Mouse (Mus musculus): ENCODE results near the gene 6030408B16Rik. TPM values are rescaled to one million over a fixed set of nuclear protein-coding genes. Genes with fewer than 3 reads are reported as not detected.

Gene 6030408B16Rik
- polyA plus RNA-seq (2014; fragmentation: Nextera tagmentation; extraction: Ambion mirVana) = 0.25 TPM in 2 replicates

- H3K4me2 ChIP-seq (ENCODE audit: low read length) = no peak within 1 kb of the TSS
- H3K4me3 ChIP-seq (ENCODE audit: low read depth, low read length) = no peak within 1 kb of the TSS
- H3K27me3 ChIP-seq (replicated peaks; ENCODE audit: control insufficient read depth, insufficient read depth, low read length) = no peaks in the 10 kb centered on the region
- DNase-seq (ENCODE audit: low spot score) (no peak), ATAC-seq (no peak)
- 73% methylated on average over 18 of the region's 18 CpGs for WGBS
- H3K9ac ChIP-seq (ENCODE audit: low read length) = no peak within 1 kb of the TSS
- no peaks in the 10 kb centered on the region for H3K4me1 ChIP-seq (ENCODE audit: control insufficient read depth, insufficient read depth, low read length)
- H3K9me3 ChIP-seq (replicated peaks; ENCODE audit: control insufficient read depth, low read length) = no peaks in the 10 kb centered on the region
- peaks cover 43% of the 10 kb centered on the region for H3K36me3 ChIP-seq (ENCODE audit: control insufficient read depth, insufficient read depth, low read length)
- no peak within 1 kb of the TSS for H3K27ac ChIP-seq (ENCODE audit: low read depth, low read length)
These were observed at the start of gene 6030408B16Rik for GRCm38 (mm10) chr15:101293025-101293621. 6030408B16Rik (plus strand) TSS chr15:101293212.

GRCm38 (mm10) chr15:101244012-101244411 lies 49.0 kb upstream of the 6030408B16Rik start:
- Histone ChIP-seq H3K4me3 (ENCODE audit: low read depth, low read length) (no peak overlapping the region), H3K4me2 (ENCODE audit: low read length) (no peak overlapping the region), H3K4me1 (ENCODE audit: control insufficient read depth, insufficient read depth, low read length) (peaks cover 3% of the 10 kb centered on the region; the same call in 1 of the 2 replicates), H3K9ac (ENCODE audit: low read length) (no peak overlapping the region), H3K27me3 (replicated peaks; ENCODE audit: control insufficient read depth, insufficient read depth, low read length) (no peaks in the 10 kb centered on the region), H3K9me3 (replicated peaks; ENCODE audit: control insufficient read depth, low read length) (no peaks in the 10 kb centered on the region), H3K27ac (ENCODE audit: low read depth, low read length) (no peak overlapping the region), H3K36me3 (ENCODE audit: control insufficient read depth, insufficient read depth, low read length) (no peaks in the 10 kb centered on the region)
- ATAC-seq (no peak), DNase-seq (ENCODE audit: low spot score) (no peak)
- 73% methylated on average over 3 of the region's 3 CpGs for WGBS

GRCm38 (mm10) chr15:101246231-101247154 lies 46.5 kb upstream of the 6030408B16Rik start:
- 3% methylated on average over 56 of the region's 56 CpGs for WGBS
- Histone ChIP-seq H3K27me3 (replicated peaks; ENCODE audit: control insufficient read depth, insufficient read depth, low read length) (no peaks in the 10 kb centered on the region), H3K4me3 (ENCODE audit: low read depth, low read length) (peak overlapping the region; percentile 42), H3K4me2 (ENCODE audit: low read length) (peak overlapping the region; percentile 65), H3K36me3 (ENCODE audit: control insufficient read depth, insufficient read depth, low read length) (no peaks in the 10 kb centered on the region), H3K4me1 (ENCODE audit: control insufficient read depth, insufficient read depth, low read length) (peaks cover 3% of the 10 kb centered on the region; the same call in 1 of the 2 replicates), H3K27ac (ENCODE audit: low read depth, low read length) (peak overlapping the region; percentile 78), H3K9ac (ENCODE audit: low read length) (peak overlapping the region; percentile 70), H3K9me3 (replicated peaks; ENCODE audit: control insufficient read depth, low read length) (no peaks in the 10 kb centered on the region)
- peak; percentile 99 for ATAC-seq
- DNase-seq (ENCODE audit: low spot score) = peak; percentile 99

GRCm38 (mm10) chr15:101247155-101247498 lies 45.9 kb upstream of the 6030408B16Rik start:
- peaks cover 3% of the 10 kb centered on the region; the same call in 1 of the 2 replicates for H3K4me1 ChIP-seq (ENCODE audit: control insufficient read depth, insufficient read depth, low read length)
- H3K9ac ChIP-seq (ENCODE audit: low read length) = no peak overlapping the region; the same call in 1 of the 2 replicates
- peak overlapping the region; percentile 42; the same call in 1 of the 2 replicates for H3K4me3 ChIP-seq (ENCODE audit: low read depth, low read length)
- no peak overlapping the region for H3K27ac ChIP-seq (ENCODE audit: low read depth, low read length)
- peak overlapping the region; percentile 65 for H3K4me2 ChIP-seq (ENCODE audit: low read length)
- no peaks in the 10 kb centered on the region for H3K36me3 ChIP-seq (ENCODE audit: control insufficient read depth, insufficient read depth, low read length)
- H3K9me3 ChIP-seq (replicated peaks; ENCODE audit: control insufficient read depth, low read length) = no peaks in the 10 kb centered on the region
- ATAC-seq (no peak), DNase-seq (ENCODE audit: low spot score) (no peak)
- 87% methylated on average over 1 of the region's 1 CpGs for WGBS
- no peaks in the 10 kb centered on the region for H3K27me3 ChIP-seq (replicated peaks; ENCODE audit: control insufficient read depth, insufficient read depth, low read length)

- Histone ChIP-seq H3K9me3 (replicated peaks; ENCODE audit: control insufficient read depth, low read length) (no peaks in the 10 kb centered on the region), H3K27ac (ENCODE audit: low read depth, low read length) (no peak overlapping the region), H3K4me2 (ENCODE audit: low read length) (no peak overlapping the region), H3K27me3 (replicated peaks; ENCODE audit: control insufficient read depth, insufficient read depth, low read length) (no peaks in the 10 kb centered on the region), H3K36me3 (ENCODE audit: control insufficient read depth, insufficient read depth, low read length) (no peaks in the 10 kb centered on the region), H3K4me3 (ENCODE audit: low read depth, low read length) (no peak overlapping the region), H3K9ac (ENCODE audit: low read length) (no peak overlapping the region), H3K4me1 (ENCODE audit: control insufficient read depth, insufficient read depth, low read length) (peaks cover 3% of the 10 kb centered on the region; the same call in 1 of the 2 replicates)
- DNase-seq (ENCODE audit: low spot score) (no peak), ATAC-seq (no peak)
- 70% methylated on average over 5 of the region's 5 CpGs for WGBS
These were observed 44.8 kb upstream of the 6030408B16Rik start for GRCm38 (mm10) chr15:101248029-101248710.

- H3K27me3 ChIP-seq (replicated peaks; ENCODE audit: control insufficient read depth, insufficient read depth, low read length) = no peaks in the 10 kb centered on the region
- no peak for ATAC-seq
- H3K4me2 ChIP-seq (ENCODE audit: low read length) = no peak overlapping the region
- no peak for DNase-seq (ENCODE audit: low spot score)
- peaks cover 6% of the 10 kb centered on the region; the same call in 1 of the 2 replicates for H3K4me1 ChIP-seq (ENCODE audit: control insufficient read depth, insufficient read depth, low read length)
- 85% methylated on average over 9 of the region's 9 CpGs for WGBS
- no peak overlapping the region for H3K9ac ChIP-seq (ENCODE audit: low read length)
- no peaks in the 10 kb centered on the region for H3K36me3 ChIP-seq (ENCODE audit: control insufficient read depth, insufficient read depth, low read length)
- H3K4me3 ChIP-seq (ENCODE audit: low read depth, low read length) = no peak overlapping the region
- no peak overlapping the region for H3K27ac ChIP-seq (ENCODE audit: low read depth, low read length)
- no peaks in the 10 kb centered on the region for H3K9me3 ChIP-seq (replicated peaks; ENCODE audit: control insufficient read depth, low read length)
These were observed 42.7 kb upstream of the 6030408B16Rik start for GRCm38 (mm10) chr15:101250220-101250800.

GRCm38 (mm10) chr15:101251930-101252329 lies 41.1 kb upstream of the 6030408B16Rik start:
- ATAC-seq = no peak
- no peaks in the 10 kb centered on the region for H3K27me3 ChIP-seq (replicated peaks; ENCODE audit: control insufficient read depth, insufficient read depth, low read length)
- 83% methylated on average over 5 of the region's 5 CpGs for WGBS
- H3K4me1 ChIP-seq (ENCODE audit: control insufficient read depth, insufficient read depth, low read length) = 0 out of 2 replicates have a peak, but pooled peaks cover 3% of the 10 kb centered on the region
- no peak overlapping the region for H3K4me2 ChIP-seq (ENCODE audit: low read length)
- no peak overlapping the region for H3K27ac ChIP-seq (ENCODE audit: low read depth, low read length)
- no peak overlapping the region for H3K4me3 ChIP-seq (ENCODE audit: low read depth, low read length)
- H3K36me3 ChIP-seq (ENCODE audit: control insufficient read depth, insufficient read depth, low read length) = no peaks in the 10 kb centered on the region
- H3K9me3 ChIP-seq (replicated peaks; ENCODE audit: control insufficient read depth, low read length) = no peaks in the 10 kb centered on the region
- no peak for DNase-seq (ENCODE audit: low spot score)
- no peak overlapping the region for H3K9ac ChIP-seq (ENCODE audit: low read length)

GRCm38 (mm10) chr15:101252614-101253013 lies 40.4 kb upstream of the 6030408B16Rik start:
- Histone ChIP-seq H3K9me3 (replicated peaks; ENCODE audit: control insufficient read depth, low read length) (no peaks in the 10 kb centered on the region), H3K4me1 (ENCODE audit: control insufficient read depth, insufficient read depth, low read length) (0 out of 2 replicates have a peak, but pooled peaks cover 3% of the 10 kb centered on the region), H3K36me3 (ENCODE audit: control insufficient read depth, insufficient read depth, low read length) (no peaks in the 10 kb centered on the region), H3K4me3 (ENCODE audit: low read depth, low read length) (no peak overlapping the region), H3K4me2 (ENCODE audit: low read length) (no peak overlapping the region), H3K27ac (ENCODE audit: low read depth, low read length) (no peak overlapping the region), H3K27me3 (replicated peaks; ENCODE audit: control insufficient read depth, insufficient read depth, low read length) (no peaks in the 10 kb centered on the region), H3K9ac (ENCODE audit: low read length) (no peak overlapping the region)
- ATAC-seq (no peak), DNase-seq (ENCODE audit: low spot score) (no peak)
- 87% methylated on average over 6 of the region's 6 CpGs for WGBS
